Comparison of ENCODE assay signal across 8 mouse cellular contexts in genomic region chr4:150655989-150656388, GRCm38 (mm10). TPM values are rescaled to one million over a fixed set of nuclear protein-coding genes. Genes with fewer than 3 reads are reported as not detected.
DNase-seq lines count a peak whose midpoint lies in the region; ATAC-seq and TF ChIP-seq lines count a peak whose summit lies in the region.

No protein-coding gene starts in this region.

- H3K9me3 ChIP-seq in MEL (replicated peaks; ENCODE audit: insufficient read depth, low read length) = no peaks in the 10 kb centered on the region
- H3K9me3 ChIP-seq in hindbrain, embryonic 11.5 days (ENCODE audit: control insufficient read depth, low read length) = no peaks in the 10 kb centered on the region
- H3K9me3 ChIP-seq in lung, postnatal 0 days (ENCODE audit: low read length) = no peaks in the 10 kb centered on the region

- TF ChIP-seq EP300 in MEL (IDR thresholded peaks at IDR 0.05; ENCODE audit: low read depth in 1 of 2, low read length in 2 of 2) = no peak
- peak; percentile 23; the same call in 1 of the 2 replicates for TF ChIP-seq EP300 in lung, postnatal 0 days (IDR thresholded peaks at IDR 0.05)

- TF ChIP-seq RAD21 in MEL (IDR thresholded peaks at IDR 0.05; ENCODE audit: low read depth, low read length) = peak; percentile 87

- H3K36me3 ChIP-seq in MEL (ENCODE audit: control insufficient read depth in 1 of 2, insufficient read depth in 2 of 2, low read length in 2 of 2) = no peaks in the 10 kb centered on the region
- H3K36me3 ChIP-seq in hindbrain, embryonic 11.5 days (ENCODE audit: control insufficient read depth, insufficient read depth, low read length) = no peaks in the 10 kb centered on the region
- no peaks in the 10 kb centered on the region for H3K36me3 ChIP-seq in lung, postnatal 0 days (ENCODE audit: insufficient read depth, low read length)

- H3K4me2 ChIP-seq in hindbrain, embryonic 11.5 days (replicated peaks; ENCODE audit: low read depth, low read length) = no peak overlapping the region
- no peak overlapping the region for H3K4me2 ChIP-seq in lung, postnatal 0 days (replicated peaks; ENCODE audit: low read depth, low read length)

- H3K9ac ChIP-seq in MEL (ENCODE audit: control insufficient read depth, low read depth, low read length, poor library complexity, severe bottlenecking) = no peak overlapping the region
- no peak overlapping the region for H3K9ac ChIP-seq in hindbrain, embryonic 11.5 days (ENCODE audit: low read depth, low read length)
- H3K9ac ChIP-seq in lung, postnatal 0 days (replicated peaks; ENCODE audit: low read depth) = no peak overlapping the region

- H3K79me2 ChIP-seq in MEL (ENCODE audit: control insufficient read depth, insufficient read depth, low read length, poor library complexity) = no peaks in the 10 kb centered on the region

- H3K4me3 ChIP-seq in MEL (ENCODE audit: control insufficient read depth in 1 of 2, insufficient read depth in 1 of 2, low read depth in 2 of 2, low read length in 2 of 2) = no peak overlapping the region
- no peak overlapping the region for H3K4me3 ChIP-seq in hindbrain, embryonic 11.5 days (ENCODE audit: low read depth, low read length)
- H3K4me3 ChIP-seq in lung, postnatal 0 days (ENCODE audit: low read depth, low read length) = no peak overlapping the region

- TF ChIP-seq CTCF in MEL (IDR thresholded peaks at IDR 0.05 in 2 of 3, conservative IDR thresholded peaks at IDR 0.05 in 1 of 3; ENCODE audit: control insufficient read depth in 1 of 3, insufficient read depth in 1 of 3, low read depth in 2 of 3, low read length in 3 of 3, poor library complexity in 1 of 3, severe bottlenecking in 1 of 3) = peak; percentile 67 to 98 (median 83)
- peak; percentile 97 for TF ChIP-seq CTCF in lung, postnatal 0 days (IDR thresholded peaks at IDR 0.05)

- 6% methylated on average over 17 of the region's 17 CpGs for WGBS in hindbrain, embryonic 11.5 days
- 1% methylated on average over 17 of the region's 17 CpGs for WGBS in lung, postnatal 0 days

- H3K27ac ChIP-seq in MEL (ENCODE audit: control insufficient read depth, low read depth, low read length) = no peak overlapping the region
- no peak overlapping the region for H3K27ac ChIP-seq in hindbrain, embryonic 11.5 days (ENCODE audit: low read depth, low read length)
- no peak overlapping the region for H3K27ac ChIP-seq in lung, postnatal 0 days (ENCODE audit: low read length)

- no peaks in the 10 kb centered on the region for H3K27me3 ChIP-seq in MEL (ENCODE audit: control insufficient read depth in 1 of 2, insufficient read depth in 2 of 2, low read length in 2 of 2)
- peaks cover 14% of the 10 kb centered on the region; the same call in 1 of the 2 replicates for H3K27me3 ChIP-seq in hindbrain, embryonic 11.5 days (ENCODE audit: control insufficient read depth, insufficient read depth, low read length)
- H3K27me3 ChIP-seq in lung, postnatal 0 days (replicated peaks; ENCODE audit: insufficient read depth, low read length) = peaks cover 8% of the 10 kb centered on the region; the same call in 1 of the 2 replicates

- no peak for TF ChIP-seq POLR2A in MEL (IDR thresholded peaks at IDR 0.05; ENCODE audit: control insufficient read depth in 1 of 2, insufficient read depth in 1 of 2, low read depth in 1 of 2, low read length in 2 of 2, poor library complexity in 1 of 2)

- peak; percentile 73 for ATAC-seq in hindbrain, embryonic 11.5 days (ENCODE audit: low FRiP score)
- peak; percentile 86 for ATAC-seq in lung, postnatal 0 days

- DNase-seq in MEL (ENCODE audit: low read depth, low spot score) = peak; percentile 85
- peak; percentile 85 for DNase-seq in cerebellum, adult 9-10 months
- DNase-seq in frontal cortex, adult 2 months (ENCODE audit: extremely low spot score in 1 of 2, low spot score in 1 of 2) = peak; percentile 55 to 85
- peak; percentile 89 for DNase-seq in hindbrain, embryonic 11.5 days (ENCODE audit: low spot score)
- DNase-seq in layer of hippocampus, adult 9-11 months = peak; percentile 75
- peak; percentile 91 for DNase-seq in lung, postnatal 0 days (ENCODE audit: low spot score)
- peak; percentile 83 for DNase-seq in ovary, postnatal 10 days (ENCODE audit: low spot score)
- peak; percentile 83 for DNase-seq in thymus, postnatal 0 days (ENCODE audit: low spot score)

- H3K4me1 ChIP-seq in MEL (ENCODE audit: control insufficient read depth in 1 of 2, insufficient read depth in 2 of 2, low read length in 2 of 2) = no peaks in the 10 kb centered on the region
- 0 out of 2 replicates have a peak, but pooled peaks cover 2% of the 10 kb centered on the region for H3K4me1 ChIP-seq in hindbrain, embryonic 11.5 days (replicated peaks; ENCODE audit: control insufficient read depth, insufficient read depth, low read length)
- no peaks in the 10 kb centered on the region for H3K4me1 ChIP-seq in lung, postnatal 0 days (ENCODE audit: insufficient read depth, low read depth, low read length)

TF ChIP-seq in MEL, 35 proteins besides CTCF, POLR2A, EP300 and RAD21:
- TF ChIP-seq MAZ (IDR thresholded peaks at IDR 0.05; ENCODE audit: low read depth, low read length) = peak; percentile 56; the same call in 1 of the 2 replicates
- peak; percentile 69 for TF ChIP-seq ZC3H11A (IDR thresholded peaks at IDR 0.05; ENCODE audit: low read depth, low read length)
- TF ChIP-seq UBTF (IDR thresholded peaks at IDR 0.05; ENCODE audit: borderline replicate concordance, insufficient read depth, low read depth, low read length) = no peak
- TF ChIP-seq SIN3A (IDR thresholded peaks at IDR 0.05; ENCODE audit: low read length) = no peak
- 0 out of 2 replicates have a peak, but pooled peaks have one; percentile 44 for TF ChIP-seq ZNF384 (IDR thresholded peaks at IDR 0.05; ENCODE audit: low read depth, low read length)
- TF ChIP-seq SMC3 (IDR thresholded peaks at IDR 0.05; ENCODE audit: low read depth, low read length) = peak; percentile 79
- TF ChIP-seq ZKSCAN1 (IDR thresholded peaks at IDR 0.05; ENCODE audit: low read depth, low read length) = no peak

RNA-seq across cellular contexts. Expression of gene Slc45a1, which starts 4.0 kb away (rescaled TPM):
- not detected in 2 replicates for total RNA-seq in MEL (2012; rRNA removed)
- polyA plus RNA-seq in MEL (2012; ENCODE audit: insufficient read depth in 1 of 2, insufficient read length in 2 of 2, low read depth in 1 of 2, low replicate concordance in 2 of 2, missing spikeins in 1 of 2) = not detected
- 32.3 and 34.6 TPM in 2 replicates for polyA plus RNA-seq in frontal cortex, adult 2 months (2012; rRNA removed)
- 5.6 and 7.8 TPM in 2 replicates for polyA plus RNA-seq in hindbrain, embryonic 11.5 days (2014; fragmentation: Nextera tagmentation; extraction: Ambion mirVana)
- polyA plus RNA-seq in lung, postnatal 0 days (2015; fragmentation: Nextera tagmentation; extraction: Ambion mirVana) = 0.04 TPM in 1 of 2 replicates, not detected in the other
- polyA plus RNA-seq in thymus, postnatal 0 days (2015; fragmentation: Nextera tagmentation; extraction: Ambion mirVana) = not detected in 2 replicates
